Mouse (Mus musculus) lung, embryonic 15.5 days (tissue): ENCODE measurements around the gene Hba-a1. TPM values are rescaled to one million over a fixed set of nuclear protein-coding genes. Genes with fewer than 3 reads are reported as not detected.

Experiments
- ATAC-seq: fragments of 200-750 bp; cut with Nextera tagmentation; 2 replicates; pipeline ENCODE4 v1.8.0; 2017; ENCODE audit warnings: moderate number of reproducible peaks, borderline replicate concordance; ENCODE audit not compliant: low FRiP score, low TSS enrichment; ENCODE audit errors: extremely low read depth
- H3K27ac ChIP-seq: fragments of 300-500 bp; sonication (generic); 2 replicates; pipeline ENCODE4 v1.5.1; 2015; ENCODE audit warnings: moderate library complexity, mild to moderate bottlenecking, inconsistent platforms
- H3K27me3 ChIP-seq: fragments of 300-500 bp; sonication (generic); 2 replicates; pipeline ENCODE4 v1.6.1; 2015; ENCODE audit warnings: inconsistent platforms
- H3K36me3 ChIP-seq: fragments of 300-500 bp; sonication (generic); 2 replicates; pipeline ENCODE4 v1.6.1; 2015; ENCODE audit warnings: inconsistent platforms
- H3K4me1 ChIP-seq: fragments of 300-500 bp; sonication (generic); 2 replicates; pipeline ENCODE4 v1.6.1; 2015; ENCODE audit warnings: inconsistent platforms
- H3K4me2 ChIP-seq: fragments of 300-500 bp; sonication (generic); 2 replicates; pipeline ENCODE4 v1.6.1; 2015; ENCODE audit warnings: inconsistent platforms, mild to moderate bottlenecking, moderate library complexity
- H3K4me3 ChIP-seq: fragments of 300-500 bp; sonication (generic); 2 replicates; pipeline ENCODE4 v1.5.1; 2015; ENCODE audit warnings: mild to moderate bottlenecking, inconsistent platforms
- H3K9ac ChIP-seq: fragments of 300-500 bp; sonication (generic); 2 replicates; pipeline ENCODE4 v1.6.1; 2015; ENCODE audit warnings: inconsistent platforms
- H3K9me3 ChIP-seq: fragments of 300-500 bp; sonication (generic); 2 replicates; pipeline ENCODE4 v1.6.1; 2016; ENCODE audit warnings: inconsistent platforms
- WGBS: fragments of 180-500 bp; shearing (Covaris S2); methylation state at CpG from one replicate; pipeline ENCODE4 v1.1.7; 2015; 5-methylcytosine and 5-hydroxymethylcytosine counted together
- polyA plus RNA-seq: library from polyadenylated mRNA; unstranded; fragments of >200 nt; fragmentation: Nextera tagmentation; extraction: Ambion mirVana; gene quantifications from 2 replicates; pipeline ENCODE4 v1.2.1, GENCODE M21; 2015

The Hba-a1 gene
- polyA plus RNA-seq, 1 experiment from 2014 or later = 7,834 TPM

GRCm38 (mm10) chr11:32244064-32244463 is 39.2 kb upstream of the Hba-a1 start:
- Histone ChIP-seq H3K9me3 (no peaks in the 10 kb centered on the region), H3K27me3 (no peaks in the 10 kb centered on the region), H3K4me3 (no peak overlapping the region), H3K36me3 (peaks cover 40% of the 10 kb centered on the region), H3K4me2 (no peak overlapping the region), H3K9ac (no peak overlapping the region), H3K27ac (0 out of 2 replicates have a peak overlapping the region, but pooled peaks have one; percentile 19), H3K4me1 (no peaks in the 10 kb centered on the region)
- WGBS = 84% methylated on average over 3 of the region's 3 CpGs
- no peak for ATAC-seq

- H3K36me3 ChIP-seq = peaks cover 40% of the 10 kb centered on the region
- no peaks in the 10 kb centered on the region for H3K27me3 ChIP-seq
- H3K4me1 ChIP-seq = no peaks in the 10 kb centered on the region
- H3K4me2 ChIP-seq = no peak overlapping the region
- WGBS = 96% methylated on average over 1 of the region's 1 CpGs
- no peaks in the 10 kb centered on the region for H3K9me3 ChIP-seq
- H3K27ac ChIP-seq = 0 out of 2 replicates have a peak overlapping the region, but pooled peaks have one; percentile 10
- no peak overlapping the region for H3K9ac ChIP-seq
- ATAC-seq = no peak
- H3K4me3 ChIP-seq = no peak overlapping the region
Measured at GRCm38 (mm10) chr11:32244617-32245016, 38.7 kb upstream of the Hba-a1 start.

GRCm38 (mm10) chr11:32245614-32246013 is 37.7 kb upstream of the Hba-a1 start:
- WGBS = 86% methylated on average over 6 of the region's 6 CpGs
- Histone ChIP-seq H3K4me3 (no peak overlapping the region), H3K4me2 (no peak overlapping the region), H3K9ac (no peak overlapping the region), H3K36me3 (peaks cover 43% of the 10 kb centered on the region), H3K9me3 (no peaks in the 10 kb centered on the region), H3K27me3 (no peaks in the 10 kb centered on the region), H3K4me1 (no peaks in the 10 kb centered on the region), H3K27ac (no peak overlapping the region)
- ATAC-seq = peak; percentile 69; the same call in 1 of the 2 replicates

GRCm38 (mm10) chr11:32247068-32247467 is 36.2 kb upstream of the Hba-a1 start:
- no peak overlapping the region for H3K9ac ChIP-seq
- no peak overlapping the region for H3K4me3 ChIP-seq
- no peak overlapping the region for H3K27ac ChIP-seq
- H3K36me3 ChIP-seq = peaks cover 39% of the 10 kb centered on the region
- H3K9me3 ChIP-seq = no peaks in the 10 kb centered on the region
- no peaks in the 10 kb centered on the region for H3K4me1 ChIP-seq
- no peak overlapping the region for H3K4me2 ChIP-seq
- H3K27me3 ChIP-seq = no peaks in the 10 kb centered on the region
- ATAC-seq = no peak

GRCm38 (mm10) chr11:32248350-32248749 is 35.0 kb upstream of the Hba-a1 start:
- Histone ChIP-seq H3K4me3 (no peak overlapping the region), H3K27ac (no peak overlapping the region), H3K27me3 (no peaks in the 10 kb centered on the region), H3K36me3 (peaks cover 45% of the 10 kb centered on the region), H3K9ac (no peak overlapping the region), H3K4me2 (no peak overlapping the region), H3K4me1 (no peaks in the 10 kb centered on the region), H3K9me3 (no peaks in the 10 kb centered on the region)
- 72% methylated on average over 3 of the region's 3 CpGs for WGBS
- ATAC-seq = no peak

GRCm38 (mm10) chr11:32250880-32251763 is 32.2 kb upstream of the Hba-a1 start:
- peaks cover 45% of the 10 kb centered on the region for H3K36me3 ChIP-seq

GRCm38 (mm10) chr11:32253121-32253520 is 30.2 kb upstream of the Hba-a1 start:
- 94% methylated on average over 1 of the region's 1 CpGs for WGBS

More at GRCm38 (mm10) chr11:32250880-32251763, 32.2 kb upstream of the Hba-a1 start:
- Histone ChIP-seq H3K27me3 (no peaks in the 10 kb centered on the region), H3K4me2 (no peak overlapping the region), H3K4me3 (no peak overlapping the region), H3K9ac (no peak overlapping the region), H3K9me3 (no peaks in the 10 kb centered on the region), H3K27ac (no peak overlapping the region), H3K4me1 (no peaks in the 10 kb centered on the region)
- WGBS = 88% methylated on average over 8 of the region's 8 CpGs
- peak; percentile 39; the same call in 1 of the 2 replicates for ATAC-seq

GRCm38 (mm10) chr11:32256146-32256545 is 27.2 kb upstream of the Hba-a1 start:
- no peaks in the 10 kb centered on the region for H3K9me3 ChIP-seq
- no peaks in the 10 kb centered on the region for H3K4me1 ChIP-seq
- H3K27ac ChIP-seq = no peak overlapping the region
- WGBS = 96% methylated on average over 1 of the region's 1 CpGs
- H3K4me2 ChIP-seq = no peak overlapping the region
- H3K4me3 ChIP-seq = no peak overlapping the region
- no peaks in the 10 kb centered on the region for H3K27me3 ChIP-seq
- ATAC-seq = peak; percentile 78; the same call in 1 of the 2 replicates
- peaks cover 13% of the 10 kb centered on the region for H3K36me3 ChIP-seq
- H3K9ac ChIP-seq = no peak overlapping the region

More at GRCm38 (mm10) chr11:32253121-32253520, 30.2 kb upstream of the Hba-a1 start:
- Histone ChIP-seq H3K9me3 (no peaks in the 10 kb centered on the region), H3K27ac (no peak overlapping the region), H3K36me3 (peaks cover 32% of the 10 kb centered on the region), H3K9ac (no peak overlapping the region), H3K4me1 (no peaks in the 10 kb centered on the region), H3K27me3 (no peaks in the 10 kb centered on the region), H3K4me3 (no peak overlapping the region), H3K4me2 (no peak overlapping the region)
- no peak for ATAC-seq

- H3K4me1 ChIP-seq = no peaks in the 10 kb centered on the region
- H3K4me3 ChIP-seq = no peak overlapping the region
- no peak overlapping the region for H3K27ac ChIP-seq
- H3K9me3 ChIP-seq = no peaks in the 10 kb centered on the region
- ATAC-seq = no peak
- peaks cover 14% of the 10 kb centered on the region for H3K36me3 ChIP-seq
- no peak overlapping the region for H3K9ac ChIP-seq
- 85% methylated on average over 3 of the region's 3 CpGs for WGBS
- H3K4me2 ChIP-seq = no peak overlapping the region
- no peaks in the 10 kb centered on the region for H3K27me3 ChIP-seq
Measured at GRCm38 (mm10) chr11:32256566-32256965, 26.7 kb upstream of the Hba-a1 start.

- H3K4me2 ChIP-seq = no peak overlapping the region
- H3K4me3 ChIP-seq = no peak overlapping the region
- ATAC-seq = no peak
- H3K4me1 ChIP-seq = peaks cover 10% of the 10 kb centered on the region
- WGBS = 57% methylated on average over 10 of the region's 10 CpGs
- no peak overlapping the region for H3K9ac ChIP-seq
- no peak overlapping the region for H3K27ac ChIP-seq
- H3K9me3 ChIP-seq = no peaks in the 10 kb centered on the region
- peaks cover 8% of the 10 kb centered on the region; the same call in 1 of the 2 replicates for H3K36me3 ChIP-seq
- H3K27me3 ChIP-seq = no peaks in the 10 kb centered on the region
Measured at GRCm38 (mm10) chr11:32262674-32263415, 20.5 kb upstream of the Hba-a1 start.

GRCm38 (mm10) chr11:32265117-32265738 is 18.1 kb upstream of the Hba-a1 start:
- Histone ChIP-seq H3K4me3 (no peak overlapping the region), H3K4me1 (peaks cover 15% of the 10 kb centered on the region), H3K27me3 (no peaks in the 10 kb centered on the region), H3K4me2 (no peak overlapping the region), H3K36me3 (peaks cover 8% of the 10 kb centered on the region; the same call in 1 of the 2 replicates), H3K27ac (no peak overlapping the region), H3K9ac (no peak overlapping the region), H3K9me3 (no peaks in the 10 kb centered on the region)
- ATAC-seq = no peak
- 94% methylated on average over 3 of the region's 3 CpGs for WGBS
